Mouse (Mus musculus) mesoderm, embryonic 11.5 days (tissue): ENCODE data around the gene Cntnap2.
A peak's percentile ranks its signal among the peaks of the same experiment; 100 is the strongest.
"Not testable (repeated sequence)": the region's sequence is repeated elsewhere in the genome, so short reads cannot be mapped to it uniquely, and the experiment has no call there.

Experiments
- DNase-seq: peaks from one replicate; pipeline ENCODE4 v3.0.0-alpha.2; 2012; ENCODE audit warnings: low read depth, low spot score

Gene Cntnap2

DNA sequence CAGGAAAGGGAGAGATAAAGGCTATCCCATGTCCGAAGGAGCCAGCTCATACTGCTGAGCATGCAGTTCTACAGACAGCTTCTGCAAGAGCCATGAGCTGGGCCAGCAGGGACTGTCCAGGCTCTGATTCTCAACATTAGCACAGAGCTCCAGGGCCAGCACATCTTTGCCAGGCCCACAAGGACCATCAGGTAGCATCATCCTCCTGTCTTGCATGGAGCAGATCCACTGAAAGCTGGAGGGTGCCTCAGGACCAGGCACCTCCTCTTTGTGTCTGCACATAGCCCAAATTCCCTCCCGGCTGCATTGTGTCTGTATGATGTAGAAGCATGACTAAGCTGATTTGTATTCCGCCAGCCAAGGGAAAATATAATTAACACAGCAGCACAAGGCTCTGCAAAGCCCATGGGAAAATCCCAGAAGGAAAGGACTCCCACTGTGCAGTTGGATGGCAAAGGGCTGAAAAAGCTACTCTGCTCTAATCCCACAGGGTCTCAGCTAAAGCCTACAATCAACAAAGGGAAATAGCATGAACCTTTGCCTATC lies 2180.3 kb downstream of the Cntnap2 start:
- no peak for DNase-seq

DNA sequence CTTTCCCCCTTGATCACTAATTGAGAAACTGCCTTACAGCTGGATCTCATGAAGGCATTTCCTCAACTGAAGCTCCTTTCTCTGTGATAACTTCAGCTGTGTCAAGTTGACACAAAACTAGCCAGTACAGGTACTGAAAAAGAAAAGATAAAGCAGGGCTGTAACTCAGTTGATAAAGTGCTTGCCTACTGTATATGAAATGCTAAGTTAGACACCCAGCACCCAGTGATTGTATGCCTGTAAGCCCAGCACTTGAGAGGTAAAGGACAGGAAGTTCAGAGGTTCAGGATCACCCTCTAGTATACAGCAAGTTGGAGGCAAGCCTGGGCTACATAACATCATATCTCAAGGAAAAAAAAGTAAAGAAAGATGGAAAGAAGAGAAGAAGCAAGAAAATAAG lies 2182.2 kb downstream of the Cntnap2 start:
- DNase-seq: no peak

DNA sequence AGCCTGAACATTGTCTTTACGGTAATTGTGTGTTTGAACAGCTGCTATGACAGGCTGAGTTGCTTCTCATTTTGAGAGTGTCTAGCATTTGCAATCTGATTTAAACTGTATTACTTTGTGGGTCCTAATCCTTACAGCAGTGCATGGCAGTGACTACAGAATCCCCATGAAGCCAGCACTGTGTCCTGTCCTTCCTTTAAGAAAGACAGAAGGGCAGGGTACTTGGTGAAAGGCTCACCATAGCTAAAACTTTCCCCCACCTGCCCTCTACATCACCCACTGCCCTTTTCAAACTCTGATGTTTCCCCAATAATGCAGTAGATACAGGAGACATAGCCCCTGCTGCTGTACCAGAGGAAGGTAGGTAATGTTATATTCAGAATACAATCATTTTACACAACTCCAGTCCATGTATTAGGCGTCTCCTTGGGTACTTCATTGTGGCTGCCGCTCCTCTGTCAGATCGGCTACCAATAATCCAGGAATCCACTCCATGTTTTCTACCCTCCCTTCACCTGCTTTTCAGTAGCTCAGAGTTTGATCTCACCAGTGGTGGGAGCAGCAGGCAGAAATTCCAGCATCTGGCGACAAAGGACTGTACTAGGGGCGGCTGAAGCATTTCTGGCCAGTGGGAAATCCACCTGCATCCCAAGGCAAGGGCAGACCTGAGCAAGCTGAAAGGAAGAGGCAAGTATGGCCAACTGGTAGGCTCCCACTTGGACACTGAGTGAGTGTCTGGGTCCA lies 2184.9 kb downstream of the Cntnap2 start:
- DNase-seq: peak; percentile 92

DNA sequence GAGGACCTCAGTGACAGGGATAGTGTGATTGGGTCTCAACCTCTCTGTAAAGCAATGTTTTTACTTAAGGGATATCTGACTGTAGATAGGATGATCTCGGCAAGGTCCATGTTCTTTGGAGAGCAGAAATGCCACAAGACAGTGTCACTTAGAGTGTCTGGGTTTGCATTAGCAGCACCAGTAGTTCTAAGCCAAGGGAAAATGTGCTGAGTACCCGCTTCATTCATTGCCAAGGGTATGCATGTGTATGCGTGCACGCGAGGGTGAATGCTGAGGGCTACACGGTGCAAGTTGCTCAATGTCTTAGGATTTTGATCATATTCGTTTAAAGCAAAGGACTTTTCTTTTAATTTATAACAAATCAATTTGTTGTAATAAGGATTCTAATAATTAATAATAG lies 2185.5 kb downstream of the Cntnap2 start:
- no peak for DNase-seq

DNA sequence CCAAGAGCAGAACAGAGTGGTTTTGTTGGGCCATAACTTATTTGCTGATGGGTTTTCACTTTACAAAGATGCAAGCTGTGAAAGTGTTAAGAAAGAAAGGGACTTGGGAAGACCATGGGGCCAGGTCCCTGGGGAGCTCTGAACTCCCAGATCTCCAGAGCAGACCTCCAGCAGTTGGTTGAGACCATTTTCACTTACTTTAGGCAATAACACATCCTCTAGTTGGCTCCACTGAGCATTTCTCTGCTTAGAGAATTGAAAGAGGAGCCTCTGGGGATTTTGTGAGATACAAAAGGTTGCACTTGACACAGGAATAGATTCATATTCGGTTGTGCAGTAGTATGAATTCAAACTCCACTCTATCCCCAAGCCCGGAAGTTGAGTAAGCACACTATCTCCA lies 2196.1 kb downstream of the Cntnap2 start:
- no peak for DNase-seq

DNA sequence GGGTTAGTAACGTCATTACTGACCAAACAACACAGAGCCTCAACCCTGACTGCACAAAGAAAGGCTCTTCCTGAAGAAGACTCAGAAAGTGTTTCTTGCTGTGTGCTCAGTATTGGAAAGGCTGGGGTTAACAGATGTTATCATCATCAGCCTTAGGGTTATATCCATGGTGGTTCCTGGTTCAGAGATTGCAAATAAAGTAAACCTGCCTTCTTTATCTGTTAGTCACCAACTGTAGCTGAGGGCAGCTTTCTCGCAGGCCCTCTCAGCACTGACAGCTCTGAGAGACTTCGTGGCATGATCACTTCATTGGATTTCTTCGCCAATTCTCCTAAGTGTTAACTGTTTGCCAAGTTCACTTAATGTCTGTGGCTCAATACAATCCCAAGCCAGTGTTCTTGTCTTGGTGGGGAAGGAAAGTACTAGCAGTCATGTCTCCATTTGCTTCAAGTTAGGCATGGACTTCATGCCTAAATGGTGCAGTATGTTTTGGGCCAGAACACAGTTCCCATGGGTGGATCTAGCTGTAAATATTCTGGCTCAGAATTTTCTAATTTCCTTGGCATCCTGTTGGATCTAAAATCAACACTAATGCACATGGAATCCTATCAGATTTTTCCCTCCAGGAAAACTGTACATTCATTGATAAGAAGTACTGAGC lies 2197.2 kb downstream of the Cntnap2 start:
- DNase-seq: no peak

DNA sequence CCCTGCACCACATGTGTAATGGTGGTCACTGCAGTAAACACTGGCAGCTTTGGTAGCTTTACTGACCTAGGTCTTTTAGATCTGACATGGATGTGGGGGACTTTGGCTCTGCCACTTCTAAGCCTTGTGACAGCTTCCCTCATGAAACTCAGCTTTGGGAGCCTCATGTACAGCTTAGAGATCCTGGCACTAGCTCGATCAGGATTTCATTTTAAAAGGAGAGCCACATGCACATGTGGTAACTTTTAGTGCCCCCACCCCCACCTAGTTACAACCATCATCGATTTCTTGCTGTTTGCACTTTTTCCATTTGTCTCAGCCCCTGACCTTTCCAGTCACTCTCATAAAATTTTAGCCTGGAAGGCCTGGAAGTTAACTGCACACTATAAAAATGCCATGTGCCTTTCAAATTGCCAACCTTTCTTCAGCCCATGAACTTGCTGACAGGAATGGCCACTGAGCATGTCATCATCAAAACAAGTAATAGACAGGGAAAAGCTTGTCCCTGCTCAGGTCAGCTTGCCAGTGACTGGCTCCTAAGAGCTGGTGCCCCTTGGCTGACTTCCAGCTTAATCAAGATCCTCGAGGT lies 2197.9 kb downstream of the Cntnap2 start:
- no peak for DNase-seq

DNA sequence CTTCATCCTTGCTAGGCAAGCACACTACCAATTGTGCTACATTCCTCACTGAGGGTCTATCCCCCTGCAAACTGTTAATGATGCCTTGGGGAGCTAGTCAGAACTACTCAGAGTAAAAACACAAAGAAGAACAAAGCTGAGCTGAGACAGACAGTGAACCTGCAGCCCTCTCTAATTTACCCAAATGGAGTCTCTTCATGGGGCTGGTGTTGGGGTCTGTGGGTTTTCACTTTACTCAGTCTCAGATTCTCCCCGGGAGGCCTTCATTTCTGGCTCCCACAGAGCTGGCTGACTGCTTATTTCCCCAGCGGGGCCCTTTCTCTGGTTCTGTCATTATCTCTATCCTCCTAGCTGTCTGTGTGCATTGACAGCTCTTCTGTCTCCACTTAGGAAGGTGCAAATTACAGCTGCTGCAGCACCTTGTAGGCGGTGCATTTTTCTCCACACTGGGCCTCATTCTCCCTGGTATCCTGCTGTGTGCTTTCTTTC lies 2200.5 kb downstream of the Cntnap2 start:
- no peak for DNase-seq

DNA sequence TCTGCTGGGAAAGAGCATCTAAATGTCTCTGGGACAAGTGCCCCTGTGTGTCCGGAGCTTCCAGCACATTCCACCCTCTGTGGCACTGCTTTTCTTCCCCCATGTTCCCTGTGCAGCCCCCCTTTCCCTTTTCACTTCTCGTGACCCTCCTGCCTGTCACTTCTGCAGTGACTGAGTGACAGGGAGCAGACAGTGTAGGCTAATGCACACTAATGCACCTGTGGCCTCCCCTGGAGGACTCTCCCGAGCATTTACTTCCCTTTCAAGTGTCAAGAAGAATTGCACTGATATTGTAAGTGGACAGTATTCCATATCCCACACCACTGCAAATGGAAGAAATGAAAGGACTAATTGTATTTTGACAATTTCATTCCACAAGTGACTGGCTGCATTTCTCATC lies 2208.1 kb downstream of the Cntnap2 start:
- no peak for DNase-seq

DNA sequence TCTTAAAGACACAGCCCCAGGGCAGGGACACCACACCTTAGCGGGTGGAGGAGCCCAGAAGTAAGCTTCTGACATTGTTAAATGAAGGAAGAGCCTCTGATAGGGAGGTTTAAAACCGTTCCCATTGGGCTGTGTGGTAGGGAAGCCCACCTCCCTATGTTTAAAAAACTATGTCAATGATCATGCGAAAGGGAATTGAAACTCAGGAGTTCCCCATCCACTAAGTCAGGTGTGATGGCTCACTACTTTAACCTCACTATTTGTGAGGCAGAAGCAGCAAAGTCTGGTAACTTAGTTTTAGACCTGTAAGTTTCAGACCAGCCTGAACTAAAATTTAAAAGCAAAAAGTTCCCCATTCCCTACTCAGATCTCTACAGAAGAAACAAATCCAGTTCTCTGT lies 2210.3 kb downstream of the Cntnap2 start:
- DNase-seq: no peak

DNA sequence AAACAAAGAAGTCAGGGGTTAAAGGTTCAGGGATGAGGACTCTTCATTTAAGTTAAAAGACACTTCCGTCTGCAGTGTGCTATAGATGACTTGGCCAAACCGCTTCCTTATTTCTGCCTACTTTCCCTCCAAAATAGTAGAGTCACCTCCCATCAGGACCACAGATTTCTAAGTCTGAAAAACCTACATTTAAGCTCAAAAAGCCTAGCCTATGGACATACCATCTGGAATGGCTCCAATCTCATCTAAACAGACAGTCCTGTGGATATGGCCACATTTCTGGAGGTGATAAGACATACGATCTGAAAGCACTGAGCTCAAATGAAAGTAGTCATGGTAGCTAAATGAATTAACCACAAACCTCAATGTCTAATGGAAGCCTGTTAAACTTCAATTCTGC lies 2212.4 kb downstream of the Cntnap2 start:
- DNase-seq: no peak

DNA sequence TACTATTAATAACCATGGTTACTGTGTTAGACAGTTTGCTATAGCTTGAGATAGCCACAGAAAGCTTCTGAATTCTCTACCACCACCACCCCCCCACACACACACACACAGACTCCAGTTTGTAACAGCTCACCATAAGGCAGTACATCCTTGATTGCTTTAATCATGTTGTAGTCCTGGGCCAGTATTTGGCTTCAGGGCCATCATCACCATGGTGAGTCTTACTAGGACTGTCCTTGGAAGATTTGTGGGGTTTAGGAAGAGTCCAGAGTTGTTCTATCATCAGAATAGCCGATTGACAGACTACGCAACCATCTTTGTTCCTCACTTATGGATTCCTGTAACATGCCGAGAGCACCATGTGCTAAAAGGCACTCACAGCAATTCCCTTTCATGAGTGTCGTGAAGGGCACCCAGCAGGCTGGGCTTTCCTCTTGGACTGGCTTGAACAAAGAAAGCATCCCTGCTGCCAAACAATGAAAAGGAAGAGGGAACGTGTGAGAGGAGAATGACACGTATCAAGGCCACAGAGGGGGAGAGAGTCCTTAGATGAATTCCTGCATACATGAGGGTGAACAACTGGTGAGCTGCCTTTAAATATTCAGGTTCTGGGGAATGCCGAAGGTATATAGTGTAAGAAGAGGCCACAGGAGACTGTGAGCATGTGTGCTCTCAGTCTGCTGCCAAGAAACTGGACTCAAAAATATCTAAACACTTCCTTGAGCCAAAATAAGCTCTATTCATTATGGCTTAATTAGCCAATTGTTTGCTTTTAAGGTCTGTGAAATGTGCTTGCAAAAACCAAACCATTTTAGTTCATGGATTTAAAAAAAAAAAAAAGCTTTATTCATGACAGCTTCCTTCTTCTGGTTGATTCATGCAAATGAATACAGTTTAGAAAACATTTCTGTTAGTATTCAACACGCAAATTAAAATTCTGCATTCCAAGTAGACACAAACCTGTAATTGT lies 2213.7 kb downstream of the Cntnap2 start:
- DNase-seq: no peak

DNA sequence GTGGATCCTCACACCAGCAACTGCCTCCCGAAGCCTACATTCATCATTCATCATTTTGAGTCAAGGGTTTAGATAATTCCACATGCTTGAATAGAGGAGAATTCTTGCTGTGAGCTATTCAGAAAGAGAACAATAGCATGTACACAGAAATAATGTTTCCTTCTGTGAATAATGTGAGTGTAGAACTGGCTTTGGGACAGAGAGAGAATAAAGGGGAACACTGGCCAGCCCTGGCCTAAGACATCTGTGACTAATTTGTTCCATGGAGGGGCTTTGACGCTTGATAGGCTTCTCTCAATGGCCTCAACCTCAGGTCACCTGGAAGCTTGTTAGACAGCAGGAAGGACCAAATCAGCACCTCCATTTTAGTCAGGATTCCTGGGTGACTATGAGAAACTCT lies 2215.9 kb downstream of the Cntnap2 start:
- DNase-seq: no peak

DNA sequence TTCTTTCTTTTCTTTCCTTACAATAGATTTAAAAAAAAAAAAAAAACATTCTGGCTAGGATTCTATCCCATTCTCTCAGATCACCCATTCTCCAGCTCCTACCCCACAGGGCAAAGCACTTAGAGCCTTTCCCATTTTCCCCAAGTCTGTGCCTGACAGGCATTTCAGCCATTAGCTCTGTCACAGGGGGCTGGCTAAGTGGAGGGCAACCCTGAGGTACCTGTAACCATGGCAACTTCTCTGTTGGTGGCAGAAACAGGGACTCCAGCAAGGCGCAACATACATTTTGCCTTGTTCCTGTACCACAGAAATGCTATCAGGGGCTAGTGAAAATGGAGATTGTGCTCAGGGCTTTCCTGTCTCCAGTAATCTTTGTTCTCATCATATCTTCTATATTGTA lies 2220.0 kb downstream of the Cntnap2 start:
- peak; percentile 67 for DNase-seq

DNA sequence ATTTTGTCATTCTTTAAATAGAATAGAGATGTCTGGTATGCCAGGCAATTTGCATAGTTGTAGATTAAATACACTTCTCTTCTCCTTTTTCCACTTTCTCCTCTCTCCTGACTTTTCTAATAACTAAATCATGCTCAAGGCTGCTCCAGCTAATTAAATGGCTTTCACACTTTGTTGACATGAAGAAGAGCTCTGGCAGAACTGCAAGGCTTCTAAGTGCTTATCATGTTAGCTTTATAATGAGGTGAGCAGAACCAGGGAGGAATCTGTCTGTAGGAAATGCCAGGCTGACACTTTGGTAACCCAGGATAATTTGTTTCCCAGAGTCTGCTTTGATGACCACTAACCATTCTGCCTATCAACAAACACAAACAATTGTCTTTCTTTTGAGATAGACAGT lies 2222.4 kb downstream of the Cntnap2 start:
- no peak for DNase-seq

DNA sequence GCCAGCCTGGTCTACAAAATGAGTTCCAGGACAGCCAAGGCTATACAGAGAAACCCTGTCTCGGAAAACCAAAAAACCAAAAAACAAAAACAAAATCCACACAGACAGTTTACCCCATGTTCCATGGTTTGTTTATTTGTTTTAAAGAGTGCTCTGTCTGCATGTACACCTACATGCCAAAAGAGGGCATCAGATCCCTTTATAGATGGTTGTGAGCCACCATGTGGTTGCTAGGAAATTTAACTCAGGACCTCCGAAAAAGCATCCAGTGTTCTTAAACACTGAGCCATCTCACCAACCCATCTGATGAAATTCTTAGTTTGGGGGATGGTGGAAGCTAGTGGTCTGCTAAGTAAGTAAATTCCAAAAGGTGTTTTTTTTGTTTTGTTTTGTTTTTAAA lies 2225.6 kb downstream of the Cntnap2 start:
- no peak for DNase-seq

DNA sequence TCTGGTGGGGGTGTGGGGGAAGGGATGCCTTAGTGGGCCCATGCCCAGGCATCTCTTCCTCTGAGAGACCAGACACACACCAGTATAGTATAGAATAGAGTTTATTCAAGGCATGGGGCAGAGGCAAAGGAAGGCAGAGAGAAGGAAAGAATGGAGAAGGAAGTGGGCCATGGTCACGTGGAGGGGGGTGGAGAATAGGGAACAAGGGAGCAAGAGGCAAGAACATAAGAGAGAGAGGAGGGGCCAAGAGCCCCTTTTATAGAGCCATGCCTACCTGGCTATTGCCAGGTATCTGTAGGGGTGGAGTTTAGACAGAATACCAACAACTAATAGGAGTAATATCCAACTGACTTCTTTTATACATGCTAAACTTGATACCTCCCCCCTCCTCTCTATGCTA lies 2226.6 kb downstream of the Cntnap2 start:
- no peak for DNase-seq

DNA sequence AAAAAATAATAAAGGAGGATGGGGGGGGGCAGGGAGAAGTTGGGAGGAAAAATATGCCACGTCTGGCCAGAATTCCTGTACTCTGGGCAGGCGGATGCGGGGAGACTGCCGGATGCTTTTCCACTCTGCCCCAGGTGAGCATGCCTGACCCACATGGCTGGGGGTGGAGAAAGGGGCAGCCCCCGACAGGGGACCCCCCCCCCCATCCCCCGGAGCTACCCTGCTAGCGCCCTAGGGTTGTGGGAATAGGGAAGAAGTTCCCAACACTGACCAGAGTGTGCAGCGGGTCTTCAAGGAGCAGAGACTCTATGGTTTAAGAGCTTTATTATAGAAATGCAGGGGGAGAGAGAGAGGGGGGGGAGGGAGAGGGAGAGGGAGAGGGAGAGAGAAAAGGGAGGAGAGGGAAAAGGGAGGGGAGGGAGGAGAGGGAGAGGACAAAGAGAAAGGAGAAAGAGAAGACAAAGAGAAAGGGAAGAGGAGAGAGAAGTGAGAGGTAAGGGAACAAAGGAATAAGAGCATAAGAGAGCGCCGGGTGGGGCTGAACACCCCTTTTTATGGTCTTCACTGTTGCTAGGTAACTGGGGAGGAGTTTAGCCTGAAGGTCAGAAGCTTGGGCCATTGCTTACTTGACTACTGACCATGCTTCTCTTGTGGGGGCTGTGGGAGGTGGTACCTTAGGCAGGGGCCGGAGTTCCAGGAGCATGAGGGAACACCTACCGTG lies 2227.2 kb downstream of the Cntnap2 start:
- not testable (repeated sequence) for DNase-seq

DNA sequence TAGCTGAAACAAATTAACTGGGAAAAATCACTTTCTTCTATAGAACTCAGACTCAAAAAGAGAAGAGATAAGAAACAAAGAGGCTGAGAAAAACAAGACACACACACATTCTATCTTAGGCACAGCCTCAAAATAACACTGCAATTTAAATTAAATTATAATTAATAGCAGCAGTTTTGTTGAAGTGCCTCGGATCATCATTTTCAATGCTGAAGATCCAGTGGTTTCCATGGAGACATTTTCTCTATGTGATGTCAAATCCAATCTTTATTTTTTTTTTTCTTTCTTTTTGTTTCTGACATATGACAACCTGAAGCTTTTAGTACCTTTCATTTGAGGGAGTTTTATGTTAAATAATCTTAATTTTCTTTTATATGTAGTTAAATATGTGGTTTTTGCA lies 2228.6 kb downstream of the Cntnap2 start:
- DNase-seq: no peak

DNA sequence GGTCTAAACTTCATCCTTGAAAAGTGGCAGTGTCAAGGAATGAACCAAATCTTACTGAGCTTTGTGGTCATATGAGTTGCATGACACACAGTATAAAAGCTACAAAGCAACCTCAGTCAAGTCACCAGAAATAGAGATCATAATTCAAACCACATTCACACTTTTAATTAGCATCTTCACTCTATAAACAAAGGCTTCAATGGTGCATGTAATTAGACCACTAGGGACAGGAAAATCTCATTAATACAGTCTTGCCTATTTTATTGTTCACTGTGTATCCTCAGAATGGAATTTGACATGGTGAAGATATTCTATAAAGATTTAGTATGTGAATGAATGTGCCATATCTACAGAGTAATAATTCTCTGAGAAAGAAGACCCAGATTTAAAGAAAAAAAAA lies 2232.8 kb downstream of the Cntnap2 start:
- no peak for DNase-seq

DNA sequence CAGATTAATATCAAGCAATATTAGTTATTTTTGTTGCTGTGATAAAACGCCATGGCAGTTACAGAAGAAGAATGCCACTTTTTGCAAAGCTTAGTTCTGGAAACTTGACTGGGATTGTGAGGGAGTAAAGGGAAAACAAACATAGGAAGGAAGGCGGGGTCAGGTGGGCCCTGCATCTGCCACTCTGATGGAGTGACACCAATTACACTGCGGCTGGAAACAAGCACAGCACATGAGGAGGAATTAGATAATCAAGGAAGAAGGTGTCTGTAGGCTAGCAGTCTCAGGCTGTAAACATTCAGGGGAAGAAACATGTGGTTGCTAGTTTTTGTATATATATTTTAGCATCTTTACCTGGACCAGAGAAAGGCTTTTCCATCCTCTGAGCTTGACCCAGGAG lies 2233.3 kb downstream of the Cntnap2 start:
- no peak for DNase-seq
